Mouse (Mus musculus): ENCODE measurements around the gene Dhdh.

- TF ChIP-seq CTCF (IDR thresholded peaks at IDR 0.05; ENCODE audit: insufficient read depth, low read depth, low read length) = no peak
- TF ChIP-seq POLR2A (IDR thresholded peaks at IDR 0.05; ENCODE audit: insufficient read depth, low read depth, low read length) = no peak
Measured at GRCm38 (mm10) chr7:45478774-45479173, 9.8 kb downstream of the Dhdh start.
